Mouse (Mus musculus) thymus, postnatal 10 days (tissue): ENCODE data around the gene Rbm4.
"Not testable (repeated sequence)": the region's sequence is repeated elsewhere in the genome, so short reads cannot be mapped to it uniquely, and the experiment has no call there.

Source experiments
- DNase-seq, 2 experiments: peaks; one replicate each; pipeline ENCODE4 v3.0.0; 2021; ENCODE audit warnings: low spot score in 2 of 2

The Rbm4 gene

DNA sequence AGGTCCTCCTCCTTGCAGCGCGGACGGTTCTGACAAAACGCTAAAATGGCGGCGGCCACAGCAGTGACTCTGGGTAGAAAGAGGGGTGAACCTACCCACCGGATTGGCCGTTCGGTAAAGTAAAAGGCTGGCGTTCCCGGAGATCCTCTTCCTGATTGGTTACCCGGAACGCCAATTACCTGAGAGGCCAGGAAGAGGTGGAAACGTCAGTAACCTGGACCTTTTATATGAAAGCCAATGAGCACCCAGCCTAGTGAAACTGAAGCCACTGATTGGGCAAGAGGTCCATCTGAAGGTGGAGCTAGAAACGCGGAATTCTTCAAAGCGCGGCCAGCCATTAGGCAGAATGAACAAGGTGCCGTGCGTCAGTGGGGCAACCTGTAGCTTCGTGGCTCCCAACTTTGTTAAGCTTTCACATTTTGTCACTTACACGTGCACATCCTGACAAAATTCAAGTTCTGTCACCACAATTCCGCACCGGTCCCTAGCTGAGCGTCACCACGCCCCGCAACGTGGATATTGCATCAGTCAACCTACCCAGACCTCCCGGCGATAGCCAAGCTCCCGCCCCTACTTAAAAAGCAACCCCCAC, at the start of gene Rbm4:
Gene Rbm4, minus strand, starts transcription at position 71 of the 592 bp plus-strand sequence.
- DNase-seq = peak; percentile 97 to 98

DNA sequence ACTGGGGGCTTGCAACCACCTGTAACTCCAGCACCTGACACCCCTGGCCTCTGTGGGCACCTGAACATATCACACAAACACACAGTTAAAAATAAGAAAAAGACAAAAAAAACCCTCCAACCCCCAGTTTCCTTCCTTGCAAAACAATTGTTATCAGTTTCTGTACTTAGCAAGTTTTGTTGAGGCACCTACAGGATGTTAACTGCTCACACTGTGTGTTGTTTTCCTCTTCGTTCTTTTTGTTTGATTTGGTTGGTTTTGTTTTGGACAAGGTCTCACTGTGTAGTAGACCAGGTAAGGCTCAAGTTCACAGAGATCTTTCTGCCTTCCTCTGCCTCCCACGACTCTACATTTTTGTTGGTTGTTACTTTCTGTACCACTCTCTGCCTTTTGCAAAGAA, 48.9 kb upstream of the Rbm4 start:
- no peak for DNase-seq

DNA sequence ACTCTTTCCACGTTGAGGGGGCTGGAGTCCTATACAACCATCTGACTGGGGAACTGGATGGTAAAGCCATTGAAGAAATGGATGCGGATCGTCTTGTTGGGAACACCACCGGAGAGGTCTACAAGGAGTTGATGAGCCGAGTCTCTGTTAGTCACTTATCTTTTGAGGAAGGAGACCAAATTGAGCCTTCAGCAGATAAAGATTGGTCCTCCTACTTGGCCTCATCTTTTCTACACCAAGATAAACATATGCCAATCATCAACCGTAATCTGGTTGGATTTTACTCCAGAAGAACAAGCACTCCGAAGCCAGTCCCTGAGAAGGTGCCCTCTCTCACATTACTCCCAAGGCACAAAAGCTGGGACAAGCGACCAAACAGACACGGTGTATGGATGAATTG, 47.1 kb upstream of the Rbm4 start:
- DNase-seq = no peak

DNA sequence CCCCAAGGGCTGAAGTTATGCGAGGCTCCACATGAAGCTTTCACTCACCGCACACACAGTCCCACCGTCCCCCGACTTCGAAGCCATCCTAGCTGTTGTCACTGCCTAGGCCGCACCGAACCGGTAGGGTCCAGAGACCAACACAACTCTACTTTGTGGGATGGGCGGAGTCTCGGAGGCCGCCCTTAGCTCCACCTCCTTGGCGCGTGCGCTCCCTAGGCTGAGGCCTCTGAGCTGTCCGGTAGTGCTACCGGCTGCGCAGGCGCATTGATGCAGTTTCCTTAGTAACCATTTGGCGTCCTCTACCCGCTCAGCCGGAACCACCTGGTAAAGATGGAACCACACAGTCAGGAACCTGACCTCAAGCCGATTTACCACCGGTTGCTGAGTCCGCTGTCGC, 45.4 kb upstream of the Rbm4 start, which contains the start of the genes Ccs and Ccdc87:
Gene Ccs, minus strand, starts transcription at position 184 of the 400 bp plus-strand sequence.
Gene Ccdc87, plus strand, starts transcription at position 218 of the 400 bp plus-strand sequence.
- peak; percentile 91 to 93 for DNase-seq

DNA sequence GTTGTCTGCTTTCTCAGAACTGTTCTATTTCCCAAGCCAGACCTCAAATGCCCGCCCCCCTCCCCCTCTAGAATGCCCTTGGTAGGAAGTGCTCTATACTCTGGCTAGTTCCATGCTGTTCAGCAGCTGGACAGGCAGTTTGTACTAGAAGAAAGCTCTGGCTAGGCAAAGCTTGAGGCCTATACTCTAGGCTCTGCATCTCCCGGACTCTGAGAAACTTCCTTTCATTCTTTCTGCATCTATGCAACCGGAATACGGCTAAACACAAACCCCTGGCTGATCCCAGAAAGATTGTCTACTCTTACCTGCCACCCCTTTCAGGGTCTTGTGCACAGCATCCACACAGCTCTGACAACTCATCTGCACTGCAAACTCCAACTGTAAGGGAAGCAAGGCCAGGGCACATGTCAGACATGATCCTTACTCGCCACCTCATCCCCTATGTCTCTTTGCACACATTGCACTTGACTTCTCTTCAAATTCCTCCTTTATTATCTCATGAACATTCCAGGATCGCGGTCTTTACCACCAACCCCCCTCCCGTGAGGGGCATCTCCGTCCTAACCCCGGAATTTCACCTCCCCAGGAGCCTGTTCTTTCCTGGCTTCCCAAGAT, 44.9 kb upstream of the Rbm4 start:
- DNase-seq = no peak

DNA sequence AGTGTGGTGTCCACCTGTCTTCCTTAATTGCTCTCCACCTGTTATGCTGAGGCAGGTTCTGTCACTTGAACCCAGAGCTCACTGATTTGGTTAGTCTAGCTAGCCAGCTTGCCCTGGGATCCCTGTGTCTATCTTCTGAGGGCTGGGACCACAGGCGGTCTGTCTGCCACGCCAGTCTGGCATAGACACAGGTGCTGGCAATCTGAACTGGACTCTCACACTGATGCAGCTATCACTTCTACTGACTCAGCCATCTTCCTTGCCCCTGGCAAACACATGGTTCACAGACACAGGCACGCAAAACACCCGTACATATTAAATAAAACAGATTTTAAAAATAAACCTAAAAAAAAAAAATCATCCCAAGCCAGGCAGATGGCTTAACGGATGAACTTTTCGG, 43.3 kb upstream of the Rbm4 start:
- no peak for DNase-seq

DNA sequence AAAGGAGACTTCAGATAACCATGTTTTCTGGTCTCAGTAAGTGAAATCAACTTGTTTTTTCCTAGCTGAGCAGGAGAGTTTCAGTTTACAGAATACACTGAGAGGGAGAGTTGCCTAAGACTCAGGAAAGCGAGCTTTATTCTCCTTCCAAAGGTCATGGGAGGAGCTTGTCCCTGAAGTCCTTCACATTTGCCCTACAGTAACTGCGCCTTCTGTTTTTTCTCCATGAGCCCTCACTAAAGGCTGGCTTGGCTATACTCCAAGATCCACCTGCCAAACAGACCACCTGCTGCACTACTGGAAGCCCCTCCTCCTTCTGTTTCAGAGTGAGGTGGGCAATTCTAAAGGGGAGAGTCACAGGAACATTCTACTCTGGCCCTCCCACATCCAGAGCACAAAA, 42.4 kb upstream of the Rbm4 start:
- no peak for DNase-seq

DNA sequence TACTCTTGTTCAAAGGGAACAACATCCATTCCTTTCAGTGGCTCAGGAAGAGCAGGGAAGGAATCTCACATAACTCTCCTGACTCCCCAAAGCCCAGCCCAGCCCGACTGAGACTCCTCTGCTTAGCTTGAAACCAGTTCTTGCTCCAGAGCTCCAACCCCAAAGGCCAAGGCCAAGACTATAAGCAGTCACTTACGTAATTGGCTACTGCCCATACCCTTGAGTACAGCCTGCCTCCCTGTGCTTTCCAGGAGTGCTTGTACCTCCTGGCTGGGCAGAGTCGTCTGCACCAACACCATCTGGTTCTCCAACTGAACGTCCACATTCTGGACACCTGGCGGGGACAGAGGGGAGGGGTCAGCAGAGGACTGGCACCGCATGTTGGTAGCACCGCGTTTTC, 40.3 kb upstream of the Rbm4 start:
- no peak for DNase-seq

DNA sequence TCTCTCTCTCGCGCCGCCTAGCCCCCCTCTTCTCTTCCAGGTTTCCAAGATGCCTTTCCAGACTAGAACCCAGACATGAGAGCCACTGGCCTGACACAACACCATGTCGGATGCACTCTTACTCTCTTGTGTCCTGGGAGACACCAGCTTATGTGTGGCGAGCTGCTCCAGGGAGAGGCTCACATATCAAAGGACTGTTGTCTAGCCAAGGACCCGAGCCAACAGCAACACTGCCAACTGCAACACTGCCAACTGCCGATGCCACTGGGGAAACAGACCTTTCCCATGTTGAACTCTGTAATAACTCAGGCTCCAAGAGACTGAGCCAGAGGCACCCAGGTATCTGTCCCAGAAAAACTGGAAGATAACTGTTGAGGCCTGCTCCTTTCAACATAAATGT, 35.5 kb upstream of the Rbm4 start:
- DNase-seq = no peak

DNA sequence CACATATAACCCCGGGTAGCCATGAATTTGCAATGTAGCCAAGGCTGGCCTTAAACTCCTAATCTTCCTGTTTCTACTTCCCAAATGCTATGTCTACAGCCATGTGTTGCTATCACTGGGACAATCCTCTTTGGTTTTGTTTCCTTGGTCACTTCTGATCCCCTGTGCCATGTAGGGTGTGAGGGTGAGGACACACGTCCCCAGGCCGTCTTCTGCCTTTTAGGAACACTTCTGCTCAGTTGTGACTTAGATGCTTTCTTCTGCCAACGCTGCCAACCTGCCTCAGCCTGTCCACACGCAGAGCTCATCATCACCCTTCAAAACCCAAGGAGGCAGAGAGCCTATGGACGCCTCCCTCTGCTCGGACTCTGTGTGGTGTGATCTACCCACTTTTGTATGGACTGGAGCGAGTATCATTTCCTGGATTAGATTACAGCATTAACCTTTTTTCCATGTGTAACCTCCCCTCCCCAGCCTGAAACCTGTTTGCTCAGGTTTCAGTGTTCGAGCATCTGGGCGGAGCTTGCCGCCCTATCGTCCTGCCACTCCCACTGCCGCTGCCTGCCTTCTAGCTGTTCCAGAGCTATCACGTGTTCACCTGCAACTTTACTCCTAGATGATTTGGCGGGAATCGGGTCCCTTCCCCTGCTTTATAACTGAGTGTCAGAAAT, 34.9 kb upstream of the Rbm4 start:
- DNase-seq = no peak

DNA sequence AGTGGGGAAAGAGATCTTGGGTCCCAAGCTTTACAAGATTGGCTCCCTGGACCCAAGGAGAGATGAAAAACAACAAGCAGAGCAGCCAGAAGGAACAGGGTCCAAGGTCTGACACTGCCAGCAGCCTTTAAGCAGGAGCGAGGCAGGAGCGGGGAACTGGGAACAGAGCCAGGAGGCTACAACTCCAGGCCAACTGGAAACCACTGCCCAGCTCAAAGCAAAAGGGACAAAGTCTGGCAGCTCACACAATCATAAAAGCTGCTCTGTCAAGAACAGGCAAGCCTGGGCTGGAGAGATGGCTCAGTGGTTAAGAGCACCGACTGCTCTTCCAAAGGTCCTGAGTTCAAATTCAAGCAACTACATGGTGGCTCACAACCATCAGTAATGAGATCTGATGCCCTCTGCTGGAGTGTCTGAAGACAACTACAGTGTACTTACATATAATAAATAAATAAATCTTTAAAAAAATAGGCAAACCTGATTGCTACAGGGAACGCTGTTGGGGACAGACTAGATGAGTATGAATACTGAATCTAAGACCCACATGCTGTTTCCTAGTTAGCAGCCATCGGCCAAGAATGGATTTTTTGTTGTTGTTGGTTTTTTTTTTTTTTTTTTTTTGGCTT, 27.1 kb upstream of the Rbm4 start:
- no peak for DNase-seq

DNA sequence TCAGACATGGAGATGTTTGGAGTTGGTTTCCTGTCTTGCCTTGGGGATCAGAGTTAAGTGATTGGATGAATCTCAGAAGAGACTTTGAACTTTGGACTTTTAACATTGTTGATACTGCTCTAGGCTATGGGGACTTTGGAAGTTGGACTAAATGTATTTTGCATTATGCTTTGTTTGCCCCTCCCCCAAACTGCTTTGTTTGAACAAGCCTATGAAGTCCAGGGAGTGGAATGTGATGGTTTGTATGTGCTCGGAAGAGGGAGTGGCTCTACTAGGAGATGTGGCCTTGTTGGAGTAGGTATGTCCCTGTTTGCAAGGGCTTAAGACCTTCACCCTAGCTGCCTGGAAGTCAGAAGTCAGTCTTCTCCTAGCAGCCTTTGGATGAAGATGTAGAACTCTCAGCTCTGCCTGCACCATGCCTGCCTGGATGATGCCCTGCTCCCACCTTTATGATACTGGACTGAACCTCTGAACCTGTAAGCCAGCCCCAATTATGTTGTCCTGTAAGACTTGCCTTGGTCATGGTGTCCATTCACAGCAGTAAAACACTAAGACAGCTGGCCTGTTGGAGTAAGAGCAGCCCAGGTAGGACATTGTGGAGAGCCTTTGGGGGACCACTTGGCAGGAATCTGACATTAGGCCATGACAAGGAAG, 23.6 kb upstream of the Rbm4 start:
- no peak for DNase-seq

DNA sequence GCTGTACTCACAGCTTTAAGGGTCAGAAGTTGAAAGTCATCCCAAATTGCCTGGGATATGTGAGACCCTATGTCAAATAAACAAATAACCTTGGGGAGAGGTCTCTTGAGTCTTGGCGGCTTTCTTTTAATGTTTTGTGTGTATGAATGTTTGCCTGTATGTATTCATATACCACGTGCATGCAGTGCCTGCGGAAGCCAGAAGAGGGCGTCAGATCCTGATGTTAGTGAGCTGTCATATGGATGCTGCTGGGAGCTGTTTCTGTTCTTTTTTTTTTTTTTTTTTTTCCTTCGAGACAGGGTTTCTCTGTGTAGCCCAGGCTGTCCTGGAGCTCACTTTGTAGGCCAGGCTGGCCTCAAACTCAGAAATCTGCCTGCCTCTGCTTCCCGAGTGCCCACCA, 19.3 kb upstream of the Rbm4 start:
- peak; percentile 23 to 25 for DNase-seq

DNA sequence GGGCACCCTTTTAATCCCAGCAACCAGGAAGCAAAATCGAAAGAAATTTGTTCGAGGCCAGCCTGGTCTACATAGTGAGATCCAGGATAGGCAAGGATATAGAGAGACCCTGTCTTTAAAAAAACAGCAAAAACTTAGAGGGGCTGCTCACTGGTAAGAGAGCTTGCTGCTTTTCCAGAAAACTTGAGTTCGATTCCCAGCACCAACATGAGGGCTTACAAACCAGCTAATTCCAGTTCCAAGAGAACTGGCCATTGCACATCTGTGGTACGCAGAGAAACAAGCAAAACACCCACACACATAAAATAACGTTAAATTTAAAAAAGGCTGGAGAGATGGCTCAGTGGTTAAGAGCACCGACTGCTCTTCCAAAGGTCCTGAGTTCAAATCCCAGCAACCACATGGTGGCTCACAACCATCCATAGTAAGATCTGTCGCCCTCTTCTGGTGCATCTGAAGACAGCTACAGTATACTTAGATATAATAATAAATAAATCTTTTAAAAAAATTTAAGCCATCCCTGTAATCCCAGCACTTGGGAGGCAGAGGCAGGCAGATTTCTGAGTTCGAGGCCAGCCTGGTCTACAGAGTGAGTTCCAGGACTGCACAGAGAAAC, 18.7 kb upstream of the Rbm4 start:
- not testable (repeated sequence) for DNase-seq

DNA sequence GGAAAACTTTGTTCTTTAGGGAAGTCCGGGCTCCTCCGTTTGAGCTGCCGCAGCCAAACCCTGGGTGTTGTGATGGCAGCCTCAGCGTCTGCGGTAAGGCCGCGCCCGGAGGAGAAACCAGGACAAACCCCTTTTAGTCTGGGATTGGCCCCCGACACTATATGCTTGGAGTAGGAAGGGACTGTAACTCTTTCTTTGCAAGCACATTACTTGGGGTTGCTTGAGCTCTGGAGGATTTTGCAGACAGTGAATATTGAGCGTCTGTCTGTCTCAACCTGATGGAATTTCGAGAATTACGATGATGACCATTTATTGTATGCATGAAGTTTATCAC, 18.2 kb upstream of the Rbm4 start:
- no peak for DNase-seq

DNA sequence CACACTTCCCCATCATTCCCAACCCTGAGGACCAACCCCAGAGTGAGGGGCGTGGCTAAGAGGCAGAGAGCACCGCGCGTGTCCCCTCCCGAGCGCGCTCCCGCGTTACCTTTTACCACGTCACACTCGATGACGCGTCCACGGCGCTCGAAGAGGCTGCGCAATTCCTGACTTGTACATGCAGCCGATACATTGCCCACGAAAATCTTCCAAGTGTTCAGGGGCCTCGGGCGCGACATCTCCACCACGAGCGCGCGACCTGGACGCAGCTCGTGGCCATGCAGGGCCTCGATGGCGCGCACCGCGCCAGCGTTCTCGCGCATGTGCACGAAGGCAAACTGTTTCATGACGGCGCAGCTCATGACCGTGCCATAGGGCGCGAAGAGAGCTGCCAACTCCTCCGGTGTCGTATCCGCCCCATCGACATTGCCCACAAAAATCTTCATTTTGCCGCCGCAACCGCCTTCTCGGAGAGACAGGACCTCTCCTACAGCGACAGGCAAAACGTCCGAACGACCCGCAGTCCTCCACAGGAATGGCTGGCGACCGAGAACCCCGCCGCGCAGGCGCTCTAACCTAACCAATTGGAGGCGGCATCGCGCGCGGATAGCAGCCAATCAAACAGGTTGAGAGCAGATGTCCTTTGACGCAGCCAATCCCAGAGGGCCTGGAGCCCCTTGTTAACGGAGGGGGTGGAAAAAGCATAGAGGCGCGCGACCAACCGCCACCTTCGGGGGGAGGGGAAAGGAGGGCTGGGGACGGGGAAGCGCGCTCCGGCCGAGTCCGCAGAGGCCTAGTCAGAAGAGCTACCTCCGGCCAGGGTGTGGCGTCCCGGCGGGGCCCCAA, 17.6 kb upstream of the Rbm4 start, which contains the start of the genes Gm21992 and Rbm14:
Gene Gm21992, minus strand, starts transcription at position 550 of the 846 bp plus-strand sequence.
Gene Rbm14, minus strand, starts transcription at position 572 of the 846 bp plus-strand sequence.
- DNase-seq = peak; percentile 95 to 96

DNA sequence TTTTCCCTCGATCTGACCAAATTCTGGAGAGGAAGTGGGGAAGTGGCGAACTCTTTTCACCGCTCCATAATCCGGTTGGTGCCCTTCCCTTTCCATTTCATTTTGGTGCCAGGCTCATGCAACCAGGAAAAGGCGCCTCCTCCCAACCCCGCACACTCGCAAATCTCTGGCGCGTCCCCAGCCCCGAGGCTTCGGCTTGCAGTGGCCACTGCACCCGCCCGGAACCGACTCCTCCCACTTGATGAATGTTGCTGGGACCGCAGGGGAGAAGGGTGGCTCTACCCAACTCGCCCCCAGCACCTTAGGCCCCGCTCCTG, 17.0 kb upstream of the Rbm4 start:
- no peak for DNase-seq

DNA sequence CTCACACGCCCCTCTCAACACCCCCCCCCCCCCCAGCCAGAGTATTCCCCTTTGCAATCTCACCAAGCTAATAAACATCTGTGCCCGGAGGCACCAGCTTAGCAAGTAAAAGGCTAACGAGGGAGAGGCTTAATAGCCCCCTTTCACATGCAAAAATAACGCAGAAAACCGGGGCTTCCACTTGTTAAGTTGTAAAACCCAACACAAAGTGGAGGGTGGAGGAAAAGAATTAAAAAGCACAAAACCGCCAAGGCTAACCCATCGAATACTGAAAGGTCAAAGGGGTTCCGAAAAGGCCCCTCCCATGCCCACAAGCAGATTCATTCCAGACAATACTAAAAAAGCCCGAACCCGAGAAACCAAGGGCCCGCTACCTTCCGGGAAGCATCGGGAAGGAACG, 16.6 kb upstream of the Rbm4 start:
- no peak for DNase-seq

DNA sequence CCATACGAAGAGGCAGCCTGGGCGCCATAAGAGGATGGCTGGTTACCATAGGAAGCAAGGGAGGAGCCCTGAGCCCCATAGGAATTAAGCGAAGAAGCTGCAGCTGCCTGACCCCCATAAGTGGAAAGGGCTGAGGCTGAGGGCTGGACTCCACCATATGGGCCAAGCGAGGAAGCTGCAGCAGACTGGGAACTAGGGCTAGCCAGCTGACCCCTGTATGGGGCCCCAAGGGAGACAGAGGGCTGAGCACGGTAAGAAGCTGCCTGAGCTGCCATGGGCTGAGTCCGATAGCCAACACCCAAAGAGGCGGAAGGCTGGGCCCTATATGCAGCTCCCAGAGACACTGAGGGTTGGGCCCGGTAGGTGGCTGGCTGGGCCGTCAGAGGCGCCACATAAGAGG, 9.6 kb upstream of the Rbm4 start:
- no peak for DNase-seq

DNA sequence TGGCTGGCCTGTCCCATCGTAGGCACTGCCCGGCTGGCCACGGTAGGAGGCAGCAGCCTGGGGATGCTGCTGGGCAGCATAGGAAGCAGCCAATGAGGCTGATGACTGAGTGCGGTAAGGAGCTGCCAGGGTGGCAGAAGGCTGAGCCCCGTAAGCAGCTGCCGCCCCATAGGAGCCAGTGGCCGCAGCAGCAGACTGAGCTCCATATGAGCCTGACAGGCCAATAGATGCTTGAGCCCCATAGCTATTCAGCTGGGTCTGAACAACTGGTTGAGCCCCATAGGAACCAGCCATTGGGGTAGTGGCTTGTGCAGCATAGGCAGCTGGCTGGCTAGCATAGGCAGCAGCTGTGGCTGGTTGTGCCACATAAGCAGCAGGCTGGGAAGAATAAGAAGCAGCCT, 9.0 kb upstream of the Rbm4 start:
- DNase-seq = no peak

DNA sequence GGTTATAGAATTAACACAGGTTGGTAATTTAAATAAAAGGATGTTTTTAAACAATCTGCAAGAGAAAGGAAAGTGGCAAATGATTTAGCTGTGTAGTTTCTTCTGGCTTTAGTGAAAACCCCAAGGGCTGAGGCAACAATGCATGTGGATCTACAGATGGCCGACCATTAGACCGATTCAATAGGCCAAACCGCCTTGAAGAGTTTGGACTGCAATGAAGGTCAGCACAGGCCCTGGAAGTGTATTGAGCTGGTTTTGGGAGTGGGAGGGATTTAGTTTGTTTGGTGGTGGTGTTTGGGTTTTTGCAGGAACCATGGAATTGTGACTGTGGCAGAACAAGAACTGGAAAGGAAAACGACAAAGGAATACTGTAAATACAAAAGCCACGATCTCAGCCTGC, 5.4 kb upstream of the Rbm4 start:
- DNase-seq = no peak
